Mouse (Mus musculus) myocyte (in vitro differentiated cells): ENCODE measurements around the gene Hydin. TPM values are rescaled to one million over a fixed set of nuclear protein-coding genes. Genes with fewer than 3 reads are reported as not detected.

Experiments used
- H3K27me3 ChIP-seq: one replicate; pipeline ENCODE4 v1.6.1; 2011; ENCODE audit not compliant: control insufficient read depth, insufficient read depth, insufficient read length
- H3K36me3 ChIP-seq: one replicate; pipeline ENCODE4 v1.6.1; 2011; ENCODE audit not compliant: control insufficient read depth, insufficient read depth
- H3K4me2 ChIP-seq: one replicate; pipeline ENCODE4 v1.6.1; 2011; ENCODE audit warnings: low read depth, control low read depth
- H3K4me3 ChIP-seq: one replicate; pipeline ENCODE4 v1.5.1; 2011; ENCODE audit warnings: mild to moderate bottlenecking, control low read depth, moderate library complexity
- H3K79me2 ChIP-seq: one replicate; pipeline ENCODE4 v1.6.1; 2011; ENCODE audit not compliant: control insufficient read depth, insufficient read depth
- H3ac ChIP-seq: one replicate; pipeline ENCODE4 v1.6.1; 2011; ENCODE audit not compliant: control insufficient read depth, insufficient read length
- CEBPB ChIP-seq: IDR thresholded peaks from 2 replicates; pipeline ENCODE4 v1.6.1; 2011; ENCODE audit warnings: mild to moderate bottlenecking, moderate library complexity; ENCODE audit not compliant: poor library complexity, insufficient read depth, severe bottlenecking
- E2F4 ChIP-seq: IDR thresholded peaks from one replicate; pipeline ENCODE4 v1.6.1; 2011; ENCODE audit warnings: mild to moderate bottlenecking, control low read depth, moderate library complexity; ENCODE audit not compliant: insufficient read depth
- MAX ChIP-seq: IDR thresholded peaks from one replicate; pipeline ENCODE4 v1.6.1; 2011; ENCODE audit warnings: low read depth, mild to moderate bottlenecking, control low read depth
- MYOD1 ChIP-seq, 3 experiments: IDR thresholded peaks; one replicate each; pipeline ENCODE4 v1.6.1; 2011; ENCODE audit warnings: control low read depth in 2 of 3, low read depth in 2 of 3, mild to moderate bottlenecking in 2 of 3, moderate library complexity in 1 of 3; ENCODE audit not compliant: insufficient read length in 2 of 3, control insufficient read depth in 1 of 3
- MYOG ChIP-seq, 3 experiments: IDR thresholded peaks; one replicate each; pipeline ENCODE4 v1.6.1; 2011; ENCODE audit warnings: control low read depth in 2 of 3, low read depth in 2 of 3, mild to moderate bottlenecking in 2 of 3; ENCODE audit not compliant: insufficient read length in 2 of 3, control insufficient read depth in 1 of 3, insufficient read depth in 1 of 3
- POLR2A ChIP-seq: IDR thresholded peaks from one replicate; pipeline ENCODE4 v1.6.1; 2011; ENCODE audit warnings: low read depth, mild to moderate bottlenecking, control low read depth, moderate library complexity; ENCODE audit not compliant: insufficient read length
- POLR2AphosphoS2 ChIP-seq: IDR thresholded peaks from one replicate; pipeline ENCODE4 v1.6.1; 2011; ENCODE audit warnings: low read depth, control low read depth; ENCODE audit not compliant: insufficient read length
- REST ChIP-seq: IDR thresholded peaks from one replicate; pipeline ENCODE4 v1.6.1; 2011; ENCODE audit warnings: mild to moderate bottlenecking, control low read depth, moderate library complexity; ENCODE audit not compliant: insufficient read depth, insufficient read length
- SRF ChIP-seq: IDR thresholded peaks from one replicate; pipeline ENCODE4 v1.6.1; 2011; ENCODE audit warnings: low read depth; ENCODE audit not compliant: control insufficient read depth, insufficient read length
- TCF12 ChIP-seq: IDR thresholded peaks from one replicate; pipeline ENCODE4 v1.6.1; 2011; ENCODE audit warnings: mild to moderate bottlenecking, control low read depth; ENCODE audit not compliant: poor library complexity, insufficient read depth, severe bottlenecking
- TCF3 ChIP-seq: IDR thresholded peaks from one replicate; pipeline ENCODE4 v1.6.1; 2011; ENCODE audit warnings: low read depth, control low read depth; ENCODE audit not compliant: insufficient read length
- USF1 ChIP-seq: IDR thresholded peaks from one replicate; pipeline ENCODE4 v1.6.1; 2011; ENCODE audit warnings: low read depth, mild to moderate bottlenecking, control low read depth, moderate library complexity
- polyA plus RNA-seq: library from polyadenylated mRNA; unstranded; fragments of >200 nt; fragmentation: generic; extraction: Trizol; gene quantifications from one replicate; pipeline ENCODE4 v1.2.1, GENCODE M21; 2012; ENCODE audit warnings: missing spikeins

Gene Hydin
- polyA plus RNA-seq, 1 experiment, result 0.01 TPM

- H3K79me2 ChIP-seq, result no peaks in the 10 kb centered on the region
- no peaks in the 10 kb centered on the region for H3K27me3 ChIP-seq
- H3ac ChIP-seq, result no peak overlapping the region
- H3K36me3 ChIP-seq, result no peaks in the 10 kb centered on the region
- no peak for TF ChIP-seq TCF3
- no peak for TF ChIP-seq MYOG (IDR thresholded peaks at IDR 0.05; ENCODE audit: control insufficient read depth in 1 of 3, insufficient read depth in 1 of 3, insufficient read length in 2 of 3, low read depth in 2 of 3)
- no peak for TF ChIP-seq REST
- no peak for TF ChIP-seq MYOD1 (IDR thresholded peaks at IDR 0.05; ENCODE audit: control insufficient read depth in 1 of 3, insufficient read length in 2 of 3, low read depth in 2 of 3)
- TF ChIP-seq E2F4, result no peak
- no peak for TF ChIP-seq POLR2AphosphoS2
- no peak for TF ChIP-seq USF1
- TF ChIP-seq MAX, result no peak
- TF ChIP-seq SRF, result no peak
- TF ChIP-seq CEBPB, result no peak
- TF ChIP-seq POLR2A, result no peak
- no peak for TF ChIP-seq TCF12
- no peak overlapping the region for H3K4me3 ChIP-seq
- no peak overlapping the region for H3K4me2 ChIP-seq
Observed at GRCm38 (mm10) chr8:110462627-110463208, 195.9 kb downstream of the Hydin start.

- H3K4me2 ChIP-seq, result no peak overlapping the region
- H3K79me2 ChIP-seq, result no peaks in the 10 kb centered on the region
- H3K4me3 ChIP-seq, result no peak overlapping the region
- no peak overlapping the region for H3ac ChIP-seq
- H3K27me3 ChIP-seq, result no peaks in the 10 kb centered on the region
- no peaks in the 10 kb centered on the region for H3K36me3 ChIP-seq
- TF ChIP-seq POLR2A (no peak), SRF (no peak), TCF12 (no peak), TCF3 (no peak), CEBPB (no peak), POLR2AphosphoS2 (no peak), MYOD1 (IDR thresholded peaks at IDR 0.05; ENCODE audit: control insufficient read depth in 1 of 3, insufficient read length in 2 of 3, low read depth in 2 of 3) (no peak), E2F4 (no peak), USF1 (no peak), MYOG (IDR thresholded peaks at IDR 0.05; ENCODE audit: control insufficient read depth in 1 of 3, insufficient read depth in 1 of 3, insufficient read length in 2 of 3, low read depth in 2 of 3) (no peak), MAX (no peak), REST (no peak)
Observed at GRCm38 (mm10) chr8:110463773-110464460, 197.1 kb downstream of the Hydin start.

GRCm38 (mm10) chr8:110465606-110466005 is 198.8 kb downstream of the Hydin start:
- H3K36me3 ChIP-seq, result no peaks in the 10 kb centered on the region
- no peak overlapping the region for H3ac ChIP-seq
- H3K27me3 ChIP-seq, result no peaks in the 10 kb centered on the region
- no peak overlapping the region for H3K4me3 ChIP-seq
- no peaks in the 10 kb centered on the region for H3K79me2 ChIP-seq
- no peak overlapping the region for H3K4me2 ChIP-seq
- no peak for TF ChIP-seq E2F4

- Histone ChIP-seq H3K4me2 (no peak overlapping the region), H3ac (no peak overlapping the region), H3K36me3 (no peaks in the 10 kb centered on the region), H3K27me3 (peaks cover 28% of the 10 kb centered on the region), H3K79me2 (no peaks in the 10 kb centered on the region), H3K4me3 (no peak overlapping the region)
- TF ChIP-seq REST (no peak), SRF (no peak), TCF12 (no peak), POLR2A (no peak), MYOG (IDR thresholded peaks at IDR 0.05; ENCODE audit: control insufficient read depth in 1 of 3, insufficient read depth in 1 of 3, insufficient read length in 2 of 3, low read depth in 2 of 3) (no peak), USF1 (no peak), MYOD1 (IDR thresholded peaks at IDR 0.05; ENCODE audit: control insufficient read depth in 1 of 3, insufficient read length in 2 of 3, low read depth in 2 of 3) (no peak), E2F4 (no peak), CEBPB (no peak), POLR2AphosphoS2 (no peak), TCF3 (no peak), MAX (no peak)
Observed at GRCm38 (mm10) chr8:110477256-110477655, 210.5 kb downstream of the Hydin start.
